Mouse (Mus musculus) CH12.LX (cell line): Measurements from ENCODE around the gene Ptma.

Experiments
- MAFK ChIP-seq: IDR thresholded peaks from 2 replicates; pipeline ENCODE4 v1.6.1; 2011; ENCODE audit warnings: low read length, improper control_type of control experiment; ENCODE audit not compliant: insufficient replicate concordance
- MAZ ChIP-seq: IDR thresholded peaks from 2 replicates; pipeline ENCODE4 v1.6.1; 2012; ENCODE audit warnings: low read depth, mild to moderate bottlenecking, inconsistent platforms, low read length, improper control_type of control experiment, moderate library complexity
- POLR2A ChIP-seq: IDR thresholded peaks from 2 replicates; pipeline ENCODE4 v1.6.1; 2011; ENCODE audit warnings: low read depth, mild to moderate bottlenecking, improper control_type of control experiment, low read length
- RAD21 ChIP-seq: IDR thresholded peaks from 2 replicates; pipeline ENCODE4 v1.6.1; 2011; ENCODE audit warnings: low read depth, mild to moderate bottlenecking, low read length, improper control_type of control experiment, moderate library complexity
- SMC3 ChIP-seq: IDR thresholded peaks from 2 replicates; pipeline ENCODE4 v1.6.1; 2011; ENCODE audit warnings: low read depth, low read length, improper control_type of control experiment
- TCF12 ChIP-seq: IDR thresholded peaks from 2 replicates; pipeline ENCODE4 v1.6.1; 2014; ENCODE audit warnings: low read depth, mild to moderate bottlenecking, inconsistent platforms, low read length, improper control_type of control experiment
- USF2 ChIP-seq: conservative IDR thresholded peaks from 2 replicates; pipeline ENCODE4 v1.6.1; 2011; ENCODE audit warnings: low read depth, low read length, improper control_type of control experiment

GRCm38 (mm10) chr1:86526789-86527598, 468 bp downstream of the Ptma start:
- TF ChIP-seq RAD21 (no peak), SMC3 (no peak), TCF12 (no peak; the same call in 1 of the 2 replicates), MAFK (no peak), POLR2A (peak; percentile 75), USF2 (no peak), MAZ (peak; percentile 48; the same call in 1 of the 2 replicates)
